ENCODE assay signal across 10 mouse cellular contexts in genomic region chr15:96551569-96552380, GRCm38 (mm10).
DNase-seq lines count a peak whose midpoint lies in the region; ATAC-seq and TF ChIP-seq lines count a peak whose summit lies in the region.
"Had no signal": no experiment of that assay in that cellular context is flagged by ENCODE, and none has a peak within 500 bp of the region (broad histone marks: within the 10 kb centered on the region; RNA-seq: fewer than 3 reads in every experiment).

No protein-coding gene starts in this region.

- H3K9me3 ChIP-seq in heart, embryonic 11.5 days (replicated peaks; ENCODE audit: control insufficient read depth, low read length): no peaks in the 10 kb centered on the region
- no peaks in the 10 kb centered on the region for H3K9me3 ChIP-seq in forebrain, embryonic 11.5 days (ENCODE audit: control insufficient read depth, low read length)
- H3K9me3 ChIP-seq in hindbrain, embryonic 10.5 days: no peaks in the 10 kb centered on the region
- no peaks in the 10 kb centered on the region for H3K9me3 ChIP-seq in lung, embryonic 15.5 days

- no peaks in the 10 kb centered on the region; the same call in 1 of the 2 replicates for H3K4me1 ChIP-seq in heart, embryonic 11.5 days (ENCODE audit: control insufficient read depth, insufficient read depth, low read length)
- peaks cover 2% of the 10 kb centered on the region; the same call in 1 of the 2 replicates for H3K4me1 ChIP-seq in forebrain, embryonic 11.5 days (replicated peaks; ENCODE audit: control insufficient read depth, insufficient read depth, low read length)
- peaks cover 12% of the 10 kb centered on the region; the same call in 1 of the 2 replicates for H3K4me1 ChIP-seq in hindbrain, embryonic 10.5 days (replicated peaks)
- H3K4me1 ChIP-seq in lung, embryonic 15.5 days: peaks cover 6% of the 10 kb centered on the region; the same call in 1 of the 2 replicates

- no peak overlapping the region for H3K4me3 ChIP-seq in heart, embryonic 11.5 days (ENCODE audit: low read depth, low read length)
- no peak overlapping the region for H3K4me3 ChIP-seq in forebrain, embryonic 11.5 days (ENCODE audit: low read depth, low read length)
- no peak overlapping the region for H3K4me3 ChIP-seq in hindbrain, embryonic 10.5 days
- no peak overlapping the region for H3K4me3 ChIP-seq in layer of hippocampus, adult 2 months
- no peak overlapping the region for H3K4me3 ChIP-seq in lung, embryonic 15.5 days
- H3K4me3 ChIP-seq: myocyte had no signal

- H3K4me2 ChIP-seq in heart, embryonic 11.5 days: no peak overlapping the region
- no peak overlapping the region for H3K4me2 ChIP-seq in forebrain, embryonic 11.5 days (ENCODE audit: low read depth, low read length, severe bottlenecking)
- H3K4me2 ChIP-seq in lung, embryonic 15.5 days: no peak overlapping the region

- no peaks in the 10 kb centered on the region for H3K27me3 ChIP-seq in heart, embryonic 11.5 days (ENCODE audit: control insufficient read depth, insufficient read depth, low read length)
- no peaks in the 10 kb centered on the region for H3K27me3 ChIP-seq in forebrain, embryonic 11.5 days (ENCODE audit: control insufficient read depth, insufficient read depth, low read length)
- no peaks in the 10 kb centered on the region for H3K27me3 ChIP-seq in hindbrain, embryonic 10.5 days (ENCODE audit: insufficient read depth, poor library complexity, severe bottlenecking)
- no peaks in the 10 kb centered on the region for H3K27me3 ChIP-seq in lung, embryonic 15.5 days

- H3K9ac ChIP-seq in heart, embryonic 11.5 days (ENCODE audit: low read depth, low read length): no peak overlapping the region
- no peak overlapping the region for H3K9ac ChIP-seq in forebrain, embryonic 11.5 days (ENCODE audit: low read length)
- no peak overlapping the region for H3K9ac ChIP-seq in lung, embryonic 15.5 days

- DNase-seq in heart, adult 11 months: peak; percentile 92
- DNase-seq in c-Kit-positive CD71-positive TER-119-negative erythroid progenitor cells, embryonic 14.5 days (ENCODE audit: low read depth): peak; percentile 50
- DNase-seq in forebrain, embryonic 11.5 days (ENCODE audit: low spot score): peak; percentile 66
- DNase-seq in hindbrain, embryonic 10.5 days (ENCODE audit: low spot score): peak; percentile 50
- peak; percentile 57 to 74 for DNase-seq in layer of hippocampus, adult 2 months (ENCODE audit: low spot score in 2 of 2)
- DNase-seq in retina, postnatal 7 days (ENCODE audit: low read depth, low spot score): peak; percentile 78

- no peak for ATAC-seq in heart, embryonic 11.5 days (replicated peaks; ENCODE audit: insufficient number of reproducible peaks, low FRiP score, low TSS enrichment)
- ATAC-seq in forebrain, embryonic 11.5 days (replicated peaks; ENCODE audit: low FRiP score): peak; percentile 71
- ATAC-seq in lung, embryonic 15.5 days (ENCODE audit: borderline replicate concordance, extremely low read depth, low FRiP score, low TSS enrichment): peak; percentile 72; the same call in 1 of the 2 replicates

- no peaks in the 10 kb centered on the region for H3K36me3 ChIP-seq in heart, embryonic 11.5 days (ENCODE audit: control insufficient read depth, insufficient read depth, low read length)
- no peaks in the 10 kb centered on the region for H3K36me3 ChIP-seq in forebrain, embryonic 11.5 days (ENCODE audit: control insufficient read depth, insufficient read depth, low read length)
- H3K36me3 ChIP-seq in hindbrain, embryonic 10.5 days: no peaks in the 10 kb centered on the region
- no peaks in the 10 kb centered on the region for H3K36me3 ChIP-seq in lung, embryonic 15.5 days
- H3K36me3 ChIP-seq: G1E had no signal

- peak; percentile 95 for TF ChIP-seq CTCF in layer of hippocampus, adult 2 months (conservative IDR thresholded peaks at IDR 0.05)

- whole genome bisulfite sequencing in heart, embryonic 11.5 days (ENCODE audit: insufficient replicate concordance): 59% methylated on average over 9 of the region's 9 CpGs
- 70% methylated on average over 9 of the region's 9 CpGs for WGBS in forebrain, embryonic 11.5 days
- whole genome bisulfite sequencing in hindbrain, embryonic 10.5 days: 63% methylated on average over 9 of the region's 9 CpGs
- WGBS in lung, embryonic 15.5 days: 58% methylated on average over 9 of the region's 9 CpGs

- no peak overlapping the region for H3K27ac ChIP-seq in heart, embryonic 11.5 days (ENCODE audit: low read depth, low read length)
- H3K27ac ChIP-seq in forebrain, embryonic 11.5 days (ENCODE audit: low read depth, low read length): no peak overlapping the region
- no peak overlapping the region for H3K27ac ChIP-seq in hindbrain, embryonic 10.5 days
- H3K27ac ChIP-seq in layer of hippocampus, adult 2 months: no peak overlapping the region
- H3K27ac ChIP-seq in lung, embryonic 15.5 days: no peak overlapping the region
